Mouse (Mus musculus): ENCODE data around the gene Kdm4c.
"Not testable (repeated sequence)": the region's sequence is repeated elsewhere in the genome, so short reads cannot be mapped to it uniquely, and the experiment has no call there.

- not testable (repeated sequence) for TF ChIP-seq CTCF (IDR thresholded peaks at IDR 0.05; ENCODE audit: extremely low read depth, insufficient read depth, insufficient read length, insufficient replicate concordance); POLR2A (IDR thresholded peaks at IDR 0.05; ENCODE audit: low read depth, low read length)
These were observed 159.5 kb downstream of the Kdm4c start for GRCm38 (mm10) chr4:74401617-74402313.

Data from spleen, adult 2 months (tissue).